Mouse (Mus musculus): ENCODE results near the gene Prpf40b.

Prpf40b gene

GRCm38 (mm10) chr15:99332921-99333675, 38.2 kb downstream of the Prpf40b start:
- peak; percentile 87 for DNase-seq (ENCODE audit: low spot score)

- no peak for DNase-seq (ENCODE audit: low spot score)
Observed at GRCm38 (mm10) chr15:99333676-99334065, 38.8 kb downstream of the Prpf40b start.

- no peak for DNase-seq (ENCODE audit: low spot score)
Observed at GRCm38 (mm10) chr15:99334500-99334899, 39.6 kb downstream of the Prpf40b start.

- DNase-seq (ENCODE audit: low spot score) = peak; percentile 47
Observed at GRCm38 (mm10) chr15:99335801-99336320, 41.0 kb downstream of the Prpf40b start.

GRCm38 (mm10) chr15:99338916-99339315, 44.0 kb downstream of the Prpf40b start:
- no peak for DNase-seq (ENCODE audit: low spot score)

GRCm38 (mm10) chr15:99339669-99340068, 44.8 kb downstream of the Prpf40b start:
- DNase-seq (ENCODE audit: low spot score) = no peak

GRCm38 (mm10) chr15:99341102-99341501, 46.2 kb downstream of the Prpf40b start:
- DNase-seq (ENCODE audit: low spot score) = peak; percentile 82

- DNase-seq (ENCODE audit: low spot score) = no peak
Observed at GRCm38 (mm10) chr15:99342194-99342981, 47.5 kb downstream of the Prpf40b start.

GRCm38 (mm10) chr15:99343414-99344147, 48.7 kb downstream of the Prpf40b start:
- no peak for DNase-seq (ENCODE audit: low spot score)

GRCm38 (mm10) chr15:99344148-99344870, 49.4 kb downstream of the Prpf40b start:
- no peak for DNase-seq (ENCODE audit: low spot score)

GRCm38 (mm10) chr15:99344961-99345360, 50.1 kb downstream of the Prpf40b start:
- no peak for DNase-seq (ENCODE audit: low spot score)

GRCm38 (mm10) chr15:99351610-99352009, 56.7 kb downstream of the Prpf40b start:
- DNase-seq (ENCODE audit: low spot score) = no peak

- no peak for DNase-seq (ENCODE audit: low spot score)
Observed at GRCm38 (mm10) chr15:99352306-99352705, 57.4 kb downstream of the Prpf40b start.

GRCm38 (mm10) chr15:99355660-99356059, 60.8 kb downstream of the Prpf40b start:
- DNase-seq (ENCODE audit: low spot score) = no peak

- DNase-seq (ENCODE audit: low spot score) = no peak
Observed at GRCm38 (mm10) chr15:99356462-99356861, 61.6 kb downstream of the Prpf40b start.

- no peak for DNase-seq (ENCODE audit: low spot score)
Observed at GRCm38 (mm10) chr15:99358952-99359351, 64.1 kb downstream of the Prpf40b start.

GRCm38 (mm10) chr15:99364022-99364530, 69.2 kb downstream of the Prpf40b start:
- DNase-seq (ENCODE audit: low spot score) = no peak

GRCm38 (mm10) chr15:99364921-99365320, 70.0 kb downstream of the Prpf40b start:
- peak; percentile 51 for DNase-seq (ENCODE audit: low spot score)

Measured in T-cell, adult 2 months (primary cell).